Mouse (Mus musculus) hindbrain, embryonic 10.5 days (tissue): ENCODE measurements around the gene Timp4. TPM values are rescaled to one million over a fixed set of nuclear protein-coding genes. Genes with fewer than 3 reads are reported as not detected.
"Not testable (repeated sequence)": the region's sequence is repeated elsewhere in the genome, so short reads cannot be mapped to it uniquely, and the experiment has no call there.

ENCODE experiments used
- DNase-seq: peaks from one replicate; pipeline ENCODE4 v3.0.0-alpha.2; 2017; ENCODE audit warnings: low spot score
- H3K27ac ChIP-seq: fragments of 300-500 bp; sonication (generic); 2 replicates; pipeline ENCODE4 v1.5.1; 2016; ENCODE audit warnings: mild to moderate bottlenecking, moderate library complexity
- H3K27me3 ChIP-seq: fragments of 300-500 bp; sonication (generic); 2 replicates; pipeline ENCODE4 v1.6.1; 2016; ENCODE audit warnings: mild to moderate bottlenecking; ENCODE audit not compliant: poor library complexity, insufficient read depth, severe bottlenecking
- H3K36me3 ChIP-seq: fragments of 300-500 bp; sonication (generic); 2 replicates; pipeline ENCODE4 v1.6.1; 2016; ENCODE audit warnings: mild to moderate bottlenecking, moderate library complexity
- H3K4me1 ChIP-seq: fragments of 300-500 bp; sonication (generic); replicated peaks from 2 replicates; pipeline ENCODE4 v1.6.1; 2016; ENCODE audit warnings: mild to moderate bottlenecking
- H3K4me3 ChIP-seq: fragments of 300-500 bp; sonication (generic); 2 replicates; pipeline ENCODE4 v1.5.1; 2016; ENCODE audit warnings: mild to moderate bottlenecking, moderate library complexity
- H3K9me3 ChIP-seq: fragments of 300-500 bp; sonication (generic); 2 replicates; pipeline ENCODE4 v1.6.1; 2016; ENCODE audit warnings: mild to moderate bottlenecking, moderate library complexity
- WGBS: fragments of 180-500 bp; shearing (Covaris S2); methylation state at CpG from one replicate; pipeline ENCODE4 v1.1.7; 2016; 5-methylcytosine and 5-hydroxymethylcytosine counted together
- polyA plus RNA-seq: library from polyadenylated mRNA; unstranded; fragments of >200 nt; fragmentation: Nextera tagmentation; extraction: Ambion mirVana; gene quantifications from 2 replicates; pipeline ENCODE4 v1.2.1, GENCODE M21; 2016

Gene Timp4
- polyA plus RNA-seq, 1 experiment from 2014 or later: 0.25 TPM

DNA sequence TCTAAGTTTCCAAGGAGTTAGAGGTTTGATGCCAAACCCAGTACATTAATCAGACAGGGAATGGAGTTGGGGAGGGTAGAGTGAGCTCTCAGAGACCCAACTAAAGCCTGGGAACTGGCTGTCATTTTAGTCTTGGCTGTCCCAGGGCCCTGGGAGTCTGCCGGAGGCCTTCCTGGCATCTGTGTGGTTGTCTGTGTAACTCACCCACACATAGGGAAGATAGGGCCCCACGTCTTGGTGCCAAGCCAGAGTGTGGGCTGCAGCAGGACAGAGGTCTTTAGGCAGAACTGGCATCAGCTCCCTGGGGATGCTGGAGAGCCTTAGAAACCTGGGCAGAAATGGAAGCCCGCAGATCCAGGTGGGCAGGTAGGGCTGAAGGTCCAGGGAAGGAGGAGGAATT lies 10.1 kb downstream of the Timp4 start:
- no peak overlapping the region for H3K27ac ChIP-seq
- DNase-seq: no peak
- 88% methylated on average over 3 of the region's 3 CpGs for WGBS
- H3K9me3 ChIP-seq: no peaks in the 10 kb centered on the region
- H3K4me1 ChIP-seq: no peaks in the 10 kb centered on the region
- H3K27me3 ChIP-seq: no peaks in the 10 kb centered on the region
- no peak overlapping the region for H3K4me3 ChIP-seq
- no peaks in the 10 kb centered on the region for H3K36me3 ChIP-seq

DNA sequence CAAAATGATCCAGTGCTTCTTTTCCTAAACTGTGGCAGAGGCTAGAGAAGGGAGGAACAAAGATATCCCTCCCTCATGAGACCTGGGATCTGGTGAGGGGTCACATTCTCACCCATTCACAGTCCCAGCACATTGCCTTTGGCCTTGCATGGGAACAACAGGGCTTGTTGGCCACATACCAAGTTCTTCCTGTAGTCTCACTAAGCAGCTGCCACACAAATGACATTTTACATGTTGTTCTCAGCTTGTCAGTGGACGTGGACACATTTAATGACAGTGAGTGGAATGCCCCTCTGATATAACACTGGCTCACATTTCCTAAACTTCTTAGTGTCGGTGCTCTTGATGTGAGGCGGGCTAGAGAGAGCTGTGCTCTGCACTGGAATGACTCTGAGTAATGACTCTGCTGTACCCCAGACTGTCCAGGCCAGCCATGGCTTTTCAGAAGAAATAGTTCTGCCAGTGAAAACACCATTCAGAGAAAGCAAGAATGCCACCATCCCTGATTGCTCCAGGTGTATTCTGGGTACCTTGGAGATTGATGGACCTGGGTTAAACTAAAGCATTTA lies 10.8 kb downstream of the Timp4 start:
- Histone ChIP-seq H3K4me1 (no peaks in the 10 kb centered on the region), H3K9me3 (no peaks in the 10 kb centered on the region), H3K27me3 (no peaks in the 10 kb centered on the region), H3K36me3 (no peaks in the 10 kb centered on the region), H3K4me3 (no peak overlapping the region), H3K27ac (no peak overlapping the region)
- no peak for DNase-seq
- WGBS: 83% methylated on average over 3 of the region's 3 CpGs

DNA sequence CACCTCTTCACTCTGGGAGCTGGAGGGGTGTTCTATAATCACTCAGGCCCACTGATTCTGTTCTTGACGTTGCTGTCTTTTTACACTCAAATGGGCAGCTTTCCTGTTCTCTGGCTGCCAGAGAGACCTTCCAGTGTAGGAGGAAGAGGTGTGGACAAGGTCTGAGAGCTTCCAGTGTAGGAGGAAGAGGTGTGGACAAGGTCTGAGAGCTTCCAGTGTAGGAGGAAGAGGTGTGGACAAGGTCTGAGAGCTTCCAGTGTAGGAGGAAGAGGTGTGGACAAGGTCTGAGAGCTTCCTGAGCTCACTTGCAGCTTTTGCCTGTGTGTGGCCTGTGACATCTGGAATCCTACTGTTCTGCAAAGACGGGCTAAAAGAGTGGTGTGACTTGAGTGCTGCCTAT lies 11.6 kb downstream of the Timp4 start:
- H3K4me1 ChIP-seq, H3K36me3 ChIP-seq, H3K4me3 ChIP-seq, H3K9me3 ChIP-seq, DNase-seq, H3K27me3 ChIP-seq, H3K27ac ChIP-seq: not testable (repeated sequence)
- WGBS: 51% methylated on average over 2 of the region's 2 CpGs

DNA sequence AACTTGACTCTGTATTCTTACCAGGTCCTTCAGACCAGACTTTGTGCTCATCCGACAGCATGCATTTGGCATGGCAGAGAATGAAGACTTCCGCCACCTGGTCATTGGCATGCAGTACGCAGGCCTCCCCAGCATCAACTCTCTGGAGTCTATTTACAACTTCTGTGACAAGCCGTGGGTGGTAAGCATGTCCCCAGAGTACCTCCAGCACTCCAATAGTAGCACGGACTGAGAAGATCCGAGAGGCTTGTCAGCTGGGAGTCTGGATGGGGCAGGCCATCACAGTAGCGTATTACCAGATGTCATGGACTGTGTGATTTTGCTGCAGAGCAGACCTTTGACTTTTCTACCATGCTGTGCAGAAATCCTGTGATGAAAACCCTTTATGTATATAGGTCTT lies 12.7 kb downstream of the Timp4 start:
- DNase-seq: no peak
- Histone ChIP-seq H3K9me3 (no peaks in the 10 kb centered on the region), H3K27me3 (no peaks in the 10 kb centered on the region), H3K27ac (no peak overlapping the region), H3K4me1 (no peaks in the 10 kb centered on the region), H3K4me3 (no peak overlapping the region), H3K36me3 (no peaks in the 10 kb centered on the region)
- WGBS: 81% methylated on average over 7 of the region's 7 CpGs

DNA sequence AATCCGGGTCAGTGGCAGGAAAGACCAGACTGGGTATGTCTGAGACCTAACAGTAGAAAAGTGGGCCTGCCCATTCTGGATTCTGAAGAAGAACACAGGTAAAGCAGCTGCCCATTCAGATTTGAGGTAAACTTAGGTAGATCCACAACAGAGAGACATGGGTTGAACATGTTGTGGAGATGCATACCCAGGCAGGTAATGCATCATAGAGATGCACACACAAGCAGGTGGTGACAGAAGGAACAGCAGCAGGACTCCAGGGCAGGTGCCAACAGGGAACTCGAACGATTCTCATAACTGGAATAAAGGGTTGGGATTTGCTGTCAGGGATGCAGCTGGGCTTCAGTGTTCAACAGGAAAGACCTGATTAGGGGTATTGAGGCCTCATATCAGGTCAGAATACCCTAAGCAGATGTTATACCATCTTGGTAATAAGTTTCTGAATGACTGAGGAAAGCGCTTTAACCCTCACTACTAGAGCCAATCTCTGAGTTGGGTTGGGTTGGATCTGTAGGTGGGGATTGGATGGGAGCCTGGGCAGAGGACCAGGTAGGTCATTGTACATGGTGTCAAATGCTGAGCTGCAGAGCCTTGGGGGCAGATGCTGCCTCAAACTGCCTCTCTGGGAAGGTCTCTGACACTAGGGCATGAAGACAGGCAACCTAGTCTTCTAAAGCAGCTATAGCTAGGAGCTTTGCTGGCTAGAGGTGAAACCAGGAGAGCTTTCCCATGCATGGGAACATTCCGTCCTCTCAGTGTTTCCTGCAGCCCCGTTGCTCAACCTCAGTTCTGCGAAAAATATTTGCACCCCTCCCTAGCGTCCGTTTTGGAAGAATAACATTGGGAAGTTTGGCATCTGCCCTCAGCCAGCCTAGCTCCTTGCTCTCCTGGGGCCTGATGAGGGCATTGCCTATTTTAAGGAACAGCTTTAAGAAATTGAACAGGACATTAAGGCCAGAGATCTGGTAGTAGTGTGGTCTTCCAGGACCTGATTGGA lies 13.7 kb downstream of the Timp4 start:
- H3K36me3 ChIP-seq: no peaks in the 10 kb centered on the region
- no peaks in the 10 kb centered on the region for H3K9me3 ChIP-seq
- H3K27me3 ChIP-seq: no peaks in the 10 kb centered on the region
- 86% methylated on average over 9 of the region's 9 CpGs for WGBS
- no peaks in the 10 kb centered on the region for H3K4me1 ChIP-seq
- DNase-seq: no peak
- no peak overlapping the region for H3K4me3 ChIP-seq
- no peak overlapping the region for H3K27ac ChIP-seq

DNA sequence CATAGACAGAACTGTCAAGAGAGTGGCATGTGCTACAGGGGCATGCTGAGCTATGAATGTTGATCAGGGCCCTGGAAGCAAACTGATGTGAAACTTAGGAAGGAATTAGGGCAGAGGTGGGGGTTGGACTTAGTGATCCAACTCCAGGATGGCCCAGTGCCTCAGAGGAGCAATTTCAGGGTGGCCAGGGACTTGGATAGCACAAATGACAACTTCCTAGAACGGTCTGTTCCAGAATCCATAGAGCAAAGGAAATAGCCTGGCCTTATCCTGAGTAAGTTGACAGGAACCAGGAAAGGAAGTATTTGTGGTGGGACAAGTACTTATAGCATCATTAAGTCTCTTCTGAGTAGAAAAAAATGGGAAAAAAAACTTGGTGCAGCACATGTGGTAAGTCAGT lies 19.4 kb downstream of the Timp4 start:
- Histone ChIP-seq H3K27ac (no peak overlapping the region), H3K27me3 (no peaks in the 10 kb centered on the region), H3K4me1 (no peaks in the 10 kb centered on the region), H3K4me3 (no peak overlapping the region), H3K9me3 (no peaks in the 10 kb centered on the region), H3K36me3 (no peaks in the 10 kb centered on the region)
- WGBS: 81% methylated on average over 1 of the region's 1 CpGs
- no peak for DNase-seq

DNA sequence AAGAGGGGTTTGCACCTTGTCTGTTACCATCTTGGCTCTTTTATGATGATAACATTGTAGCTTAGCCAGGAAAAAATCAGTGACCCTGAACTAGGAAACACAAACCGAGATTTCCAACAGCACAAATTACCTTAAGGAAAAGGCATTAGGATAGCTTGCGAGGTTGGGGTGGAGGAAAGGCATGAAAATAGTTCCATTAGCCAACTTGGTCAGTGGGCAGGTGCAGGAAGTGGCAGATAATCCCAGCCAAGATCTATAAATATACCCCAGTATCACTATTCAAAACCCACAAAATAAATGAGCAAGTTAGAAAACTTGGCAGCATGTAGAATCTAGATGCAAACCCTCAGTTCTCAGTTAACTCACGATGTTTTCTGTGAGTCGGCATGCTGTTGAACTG lies 20.2 kb downstream of the Timp4 start:
- DNase-seq: no peak
- 86% methylated on average over 4 of the region's 4 CpGs for WGBS
- Histone ChIP-seq H3K4me3 (no peak overlapping the region), H3K27ac (no peak overlapping the region), H3K9me3 (no peaks in the 10 kb centered on the region), H3K36me3 (no peaks in the 10 kb centered on the region), H3K4me1 (no peaks in the 10 kb centered on the region), H3K27me3 (no peaks in the 10 kb centered on the region)

DNA sequence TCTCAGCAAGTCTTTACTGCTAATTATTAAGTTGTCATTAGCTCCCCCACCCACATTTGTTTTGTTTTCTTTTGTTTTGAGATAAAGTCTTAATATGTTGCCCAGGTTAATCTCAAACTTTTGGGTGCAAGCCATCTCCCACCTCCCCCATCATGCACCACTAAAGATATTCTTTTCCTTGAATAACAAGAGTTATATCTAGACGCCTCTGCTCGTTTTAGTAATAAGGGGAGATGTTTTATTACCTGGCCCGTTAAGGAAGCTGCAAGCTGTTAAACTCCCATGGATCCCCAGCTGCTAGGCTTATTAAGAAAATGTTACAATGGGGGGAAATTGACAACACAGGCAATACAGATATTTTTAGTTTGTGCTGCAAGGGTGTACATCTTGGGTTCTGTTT lies 21.4 kb downstream of the Timp4 start:
- Histone ChIP-seq H3K27ac (no peak overlapping the region), H3K4me3 (no peak overlapping the region), H3K36me3 (no peaks in the 10 kb centered on the region), H3K27me3 (no peaks in the 10 kb centered on the region), H3K9me3 (no peaks in the 10 kb centered on the region), H3K4me1 (no peaks in the 10 kb centered on the region)
- DNase-seq: no peak
- 86% methylated on average over 3 of the region's 3 CpGs for WGBS

DNA sequence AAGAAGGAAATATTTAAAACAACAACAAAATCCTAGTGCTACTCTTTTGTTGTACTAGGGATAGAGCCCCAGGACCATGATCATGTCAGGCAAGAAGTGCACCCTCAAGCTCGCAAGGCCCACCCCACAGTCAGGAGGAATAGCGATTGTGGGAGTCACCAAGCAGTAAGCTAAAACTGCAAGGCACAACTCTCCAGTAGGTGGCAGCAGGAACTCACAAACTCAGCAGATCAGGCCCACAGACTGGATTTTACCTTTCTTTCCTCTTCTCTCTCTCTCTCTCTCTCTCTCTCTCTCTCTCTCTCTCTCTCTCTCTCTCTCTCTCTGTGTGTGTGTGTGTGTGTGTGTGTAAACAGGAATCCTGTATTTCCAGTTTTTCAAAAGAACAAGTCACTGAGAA lies 24.5 kb downstream of the Timp4 start:
- Histone ChIP-seq H3K4me1 (no peaks in the 10 kb centered on the region), H3K4me3 (no peak overlapping the region), H3K27ac (no peak overlapping the region), H3K9me3 (no peaks in the 10 kb centered on the region), H3K27me3 (no peaks in the 10 kb centered on the region), H3K36me3 (no peaks in the 10 kb centered on the region)
- 18% methylated on average over 2 of the region's 2 CpGs for whole genome bisulfite sequencing
- peak; percentile 71 for DNase-seq

DNA sequence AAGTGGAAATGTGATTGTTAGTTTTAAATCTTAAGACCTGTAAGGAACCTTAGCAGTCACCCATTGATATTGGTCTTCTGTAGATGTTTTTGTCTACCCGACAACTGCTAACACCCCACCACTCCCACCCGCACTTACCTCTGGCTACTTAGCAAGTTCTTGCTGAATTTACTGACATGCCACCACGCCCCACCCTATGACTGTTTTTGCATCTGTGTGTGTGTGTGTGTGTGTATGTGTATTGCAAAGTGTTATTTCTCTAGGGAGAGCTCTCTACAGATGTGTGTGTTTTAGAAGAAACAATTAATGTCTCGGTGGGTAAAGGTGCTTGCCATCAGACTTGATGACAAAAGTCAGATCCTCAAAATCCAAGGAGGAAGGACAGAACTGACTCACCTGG lies 25.0 kb downstream of the Timp4 start, which contains the start of gene Gm17482:
Gene Gm17482 (plus strand): TSS at position 301 of the 400 bp plus-strand sequence.
- no peaks in the 10 kb centered on the region for H3K36me3 ChIP-seq
- H3K27me3 ChIP-seq: no peaks in the 10 kb centered on the region
- WGBS: 73% methylated on average over 4 of the region's 4 CpGs
- DNase-seq: no peak
- no peaks in the 10 kb centered on the region for H3K9me3 ChIP-seq
- H3K4me3 ChIP-seq: no peak within 1 kb of the TSS
- H3K4me1 ChIP-seq: no peaks in the 10 kb centered on the region
- H3K27ac ChIP-seq: no peak within 1 kb of the TSS

DNA sequence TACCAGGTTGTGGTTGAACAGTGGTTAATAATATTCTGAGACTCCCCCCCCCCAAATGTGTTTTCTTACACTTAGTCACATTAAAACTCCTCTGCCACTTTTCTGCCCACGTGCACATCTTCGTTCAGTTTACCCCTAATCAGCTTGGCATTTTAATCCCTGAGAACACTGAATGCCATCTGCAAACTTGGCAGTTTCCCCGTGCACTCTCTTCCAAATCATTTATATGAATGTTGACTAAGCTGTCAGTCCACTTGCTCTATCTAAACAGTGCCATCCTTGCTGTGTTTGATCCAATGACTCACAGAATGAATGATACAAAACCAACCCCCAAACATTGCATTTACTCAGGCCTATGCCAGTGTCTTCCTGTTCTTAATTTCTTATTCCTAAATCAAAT lies 26.5 kb downstream of the Timp4 start:
- Histone ChIP-seq H3K36me3 (no peaks in the 10 kb centered on the region), H3K27ac (no peak overlapping the region), H3K4me3 (no peak overlapping the region), H3K9me3 (no peaks in the 10 kb centered on the region), H3K4me1 (no peaks in the 10 kb centered on the region), H3K27me3 (no peaks in the 10 kb centered on the region)
- DNase-seq: no peak
- WGBS: 78% methylated on average over 3 of the region's 3 CpGs

DNA sequence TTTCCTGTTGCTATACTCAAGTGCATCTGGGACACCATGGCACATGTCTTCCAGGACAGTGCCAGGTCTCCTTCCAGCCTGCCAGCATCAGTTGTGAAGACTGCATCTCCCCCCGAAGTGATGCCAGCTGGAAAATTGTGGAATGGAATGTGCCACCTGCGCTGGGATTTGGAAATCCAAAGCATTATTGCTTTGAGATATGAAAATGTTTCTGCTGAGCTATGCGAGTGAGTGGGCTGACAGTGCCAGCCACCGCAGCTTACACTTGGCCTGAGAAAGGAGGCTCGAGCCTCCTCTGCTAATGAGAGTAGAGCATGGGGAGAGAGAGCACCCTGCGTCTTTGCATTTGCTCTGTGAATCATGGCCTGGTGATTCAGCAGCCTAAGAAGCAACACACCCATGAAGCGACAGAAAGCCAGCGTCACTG lies 30.8 kb downstream of the Timp4 start:
- Histone ChIP-seq H3K27ac (no peak overlapping the region), H3K4me1 (no peaks in the 10 kb centered on the region), H3K36me3 (no peaks in the 10 kb centered on the region), H3K9me3 (no peaks in the 10 kb centered on the region), H3K27me3 (no peaks in the 10 kb centered on the region), H3K4me3 (no peak overlapping the region)
- no peak for DNase-seq
- 81% methylated on average over 8 of the region's 8 CpGs for WGBS

DNA sequence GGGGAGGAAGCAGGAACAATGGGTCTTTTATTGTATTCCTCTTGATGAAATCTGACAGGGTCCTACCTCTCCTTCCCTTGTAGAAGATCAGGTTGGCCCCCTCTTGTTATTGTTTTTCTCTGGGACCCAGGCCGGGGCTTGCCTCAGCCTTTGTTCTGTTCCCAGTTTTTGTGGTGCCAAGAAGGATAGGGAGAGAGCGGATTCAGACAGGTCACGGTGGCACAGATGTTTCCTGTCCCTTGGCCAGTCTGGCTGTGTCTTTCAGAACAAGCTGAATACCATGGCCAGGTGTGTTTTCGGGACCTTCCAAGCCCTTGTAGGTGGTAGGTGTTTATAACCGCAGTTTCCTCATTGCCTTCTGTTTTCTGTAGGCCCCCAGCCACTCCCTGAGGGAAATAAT lies 38.9 kb downstream of the Timp4 start:
- peaks cover 13% of the 10 kb centered on the region for H3K4me1 ChIP-seq
- H3K27me3 ChIP-seq: no peaks in the 10 kb centered on the region
- peak overlapping the region; percentile 35; the same call in 1 of the 2 replicates for H3K27ac ChIP-seq
- no peak overlapping the region for H3K4me3 ChIP-seq
- no peaks in the 10 kb centered on the region for H3K36me3 ChIP-seq
- no peak for DNase-seq
- H3K9me3 ChIP-seq: no peaks in the 10 kb centered on the region
- 56% methylated on average over 5 of the region's 5 CpGs for WGBS
